Mouse (Mus musculus) kidney, postnatal 4 days (tissue): ENCODE measurements around the gene Olfr1163.
"Not testable (repeated sequence)": the region's sequence is repeated elsewhere in the genome, so short reads cannot be mapped to it uniquely, and the experiment has no call there.

Source experiments
- DNase-seq, 2 experiments: peaks; one replicate each; pipeline ENCODE4 v3.0.0; 2021; ENCODE audit warnings: mixed read lengths in 2 of 2

Gene Olfr1163

GRCm38 (mm10) chr2:88071730-88072129 lies at the start of gene Olfr1163:
Gene Olfr1163, minus strand, starts transcription at chr2:88071830.
- DNase-seq = no peak

- no peak for DNase-seq
These were observed 22.2 kb upstream of the Olfr1163 start, which contains the start of gene Olfr1164 for GRCm38 (mm10) chr2:88093866-88094265. Gene Olfr1164, minus strand, starts transcription at chr2:88093966.

- DNase-seq = no peak
These were observed 8.0 kb downstream of the Olfr1163 start for GRCm38 (mm10) chr2:88063587-88063986.

- DNase-seq = no peak
These were observed 20.6 kb downstream of the Olfr1163 start, which contains the start of gene Olfr1162 for GRCm38 (mm10) chr2:88051029-88051428. Gene Olfr1162, minus strand, starts transcription at chr2:88051129.

GRCm38 (mm10) chr2:88037599-88037998 lies 34.0 kb downstream of the Olfr1163 start, which contains the start of gene Olfr73:
Gene Olfr73, minus strand, starts transcription at chr2:88037699.
- DNase-seq = no peak

GRCm38 (mm10) chr2:88022474-88022873 lies 49.2 kb downstream of the Olfr1163 start, which contains the start of gene Olfr1161:
Gene Olfr1161, plus strand, starts transcription at chr2:88022774.
- not testable (repeated sequence) for DNase-seq
